Mouse (Mus musculus): ENCODE data around the gene Cdh23. TPM values are rescaled to one million over a fixed set of nuclear protein-coding genes. Genes with fewer than 3 reads are reported as not detected.

The Cdh23 gene
- total and polyA plus RNA-seq, 2 experiments from 2014 or later, result 1.9 to 13.1 TPM

- DNase-seq (no peak), ATAC-seq (no peak)
- H3K36me3 ChIP-seq (ENCODE audit: insufficient read depth), result no peaks in the 10 kb centered on the region
- H3K4me3 ChIP-seq (ENCODE audit: low read depth, low read length), result no peak overlapping the region
- no peak overlapping the region for H3K4me2 ChIP-seq (ENCODE audit: low read depth)
- H3K9me3 ChIP-seq (ENCODE audit: low read length), result no peaks in the 10 kb centered on the region
- TF ChIP-seq CTCF (IDR thresholded peaks at IDR 0.05; ENCODE audit: low read depth), result no peak
- WGBS, result 33% methylated on average over 4 of the region's 4 CpGs
- H3K27ac ChIP-seq (ENCODE audit: low read depth, low read length), result no peak overlapping the region
- H3K4me1 ChIP-seq (ENCODE audit: insufficient read depth), result no peaks in the 10 kb centered on the region
- no peak overlapping the region for H3K9ac ChIP-seq
- no peaks in the 10 kb centered on the region for H3K27me3 ChIP-seq (ENCODE audit: insufficient read depth, low read length)
Observed at GRCm38 (mm10) chr10:60358776-60359175, 337.5 kb downstream of the Cdh23 start.

GRCm38 (mm10) chr10:60357901-60358300, 338.4 kb downstream of the Cdh23 start:
- Histone ChIP-seq H3K27ac (ENCODE audit: low read depth, low read length) (no peak overlapping the region), H3K36me3 (ENCODE audit: insufficient read depth) (no peaks in the 10 kb centered on the region), H3K9ac (no peak overlapping the region), H3K4me3 (ENCODE audit: low read depth, low read length) (no peak overlapping the region), H3K4me1 (ENCODE audit: insufficient read depth) (no peaks in the 10 kb centered on the region), H3K9me3 (ENCODE audit: low read length) (no peaks in the 10 kb centered on the region), H3K4me2 (ENCODE audit: low read depth) (no peak overlapping the region), H3K27me3 (ENCODE audit: insufficient read depth, low read length) (no peaks in the 10 kb centered on the region)
- ATAC-seq, result no peak
- no peak for DNase-seq
- no peak for TF ChIP-seq CTCF (IDR thresholded peaks at IDR 0.05; ENCODE audit: low read depth)
- WGBS, result 95% methylated on average over 14 of the region's 14 CpGs

GRCm38 (mm10) chr10:60357441-60357840, 338.8 kb downstream of the Cdh23 start:
- Histone ChIP-seq H3K4me3 (ENCODE audit: low read depth, low read length) (no peak overlapping the region), H3K9me3 (ENCODE audit: low read length) (no peaks in the 10 kb centered on the region), H3K27me3 (ENCODE audit: insufficient read depth, low read length) (no peaks in the 10 kb centered on the region), H3K27ac (ENCODE audit: low read depth, low read length) (no peak overlapping the region), H3K4me2 (ENCODE audit: low read depth) (no peak overlapping the region), H3K9ac (no peak overlapping the region), H3K36me3 (ENCODE audit: insufficient read depth) (no peaks in the 10 kb centered on the region), H3K4me1 (ENCODE audit: insufficient read depth) (no peaks in the 10 kb centered on the region)
- no peak for TF ChIP-seq CTCF (IDR thresholded peaks at IDR 0.05; ENCODE audit: low read depth)
- 86% methylated on average over 4 of the region's 4 CpGs for WGBS
- DNase-seq (no peak), ATAC-seq (no peak)

- H3K9ac ChIP-seq, result no peak overlapping the region
- 74% methylated on average over 11 of the region's 11 CpGs for WGBS
- H3K4me3 ChIP-seq (ENCODE audit: low read depth, low read length), result no peak overlapping the region
- H3K36me3 ChIP-seq (ENCODE audit: insufficient read depth), result no peaks in the 10 kb centered on the region
- no peaks in the 10 kb centered on the region for H3K4me1 ChIP-seq (ENCODE audit: insufficient read depth)
- H3K27ac ChIP-seq (ENCODE audit: low read depth, low read length), result no peak overlapping the region
- H3K9me3 ChIP-seq (ENCODE audit: low read length), result no peaks in the 10 kb centered on the region
- TF ChIP-seq CTCF (IDR thresholded peaks at IDR 0.05; ENCODE audit: low read depth), result no peak
- DNase-seq (no peak), ATAC-seq (no peak)
- H3K27me3 ChIP-seq (ENCODE audit: insufficient read depth, low read length), result no peaks in the 10 kb centered on the region
- no peak overlapping the region for H3K4me2 ChIP-seq (ENCODE audit: low read depth)
Observed at GRCm38 (mm10) chr10:60354881-60355677, 341.2 kb downstream of the Cdh23 start.

GRCm38 (mm10) chr10:60354003-60354325, 342.3 kb downstream of the Cdh23 start:
- ATAC-seq (no peak), DNase-seq (no peak)
- Histone ChIP-seq H3K27ac (ENCODE audit: low read depth, low read length) (no peak overlapping the region), H3K27me3 (ENCODE audit: insufficient read depth, low read length) (no peaks in the 10 kb centered on the region), H3K9me3 (ENCODE audit: low read length) (no peaks in the 10 kb centered on the region), H3K9ac (no peak overlapping the region), H3K4me1 (ENCODE audit: insufficient read depth) (no peaks in the 10 kb centered on the region), H3K4me2 (ENCODE audit: low read depth) (no peak overlapping the region), H3K36me3 (ENCODE audit: insufficient read depth) (no peaks in the 10 kb centered on the region), H3K4me3 (ENCODE audit: low read depth, low read length) (no peak overlapping the region)
- 93% methylated on average over 4 of the region's 4 CpGs for WGBS
- no peak for TF ChIP-seq CTCF (IDR thresholded peaks at IDR 0.05; ENCODE audit: low read depth)

- DNase-seq, result no peak
- Histone ChIP-seq H3K9ac (no peak overlapping the region), H3K9me3 (ENCODE audit: low read length) (no peaks in the 10 kb centered on the region), H3K4me3 (ENCODE audit: low read depth, low read length) (no peak overlapping the region), H3K27ac (ENCODE audit: low read depth, low read length) (no peak overlapping the region), H3K27me3 (ENCODE audit: insufficient read depth, low read length) (no peaks in the 10 kb centered on the region), H3K4me2 (ENCODE audit: low read depth) (no peak overlapping the region), H3K36me3 (ENCODE audit: insufficient read depth) (no peaks in the 10 kb centered on the region), H3K4me1 (ENCODE audit: insufficient read depth) (no peaks in the 10 kb centered on the region)
- no peak for ATAC-seq
- WGBS, result 52% methylated on average over 5 of the region's 5 CpGs
- TF ChIP-seq CTCF (IDR thresholded peaks at IDR 0.05; ENCODE audit: low read depth), result no peak
Observed at GRCm38 (mm10) chr10:60353241-60354002, 342.9 kb downstream of the Cdh23 start.

GRCm38 (mm10) chr10:60351761-60352455, 344.4 kb downstream of the Cdh23 start:
- Histone ChIP-seq H3K27me3 (ENCODE audit: insufficient read depth, low read length) (no peaks in the 10 kb centered on the region), H3K4me3 (ENCODE audit: low read depth, low read length) (no peak overlapping the region), H3K9ac (no peak overlapping the region), H3K4me1 (ENCODE audit: insufficient read depth) (no peaks in the 10 kb centered on the region), H3K27ac (ENCODE audit: low read depth, low read length) (no peak overlapping the region), H3K4me2 (ENCODE audit: low read depth) (no peak overlapping the region), H3K9me3 (ENCODE audit: low read length) (no peaks in the 10 kb centered on the region), H3K36me3 (ENCODE audit: insufficient read depth) (no peaks in the 10 kb centered on the region)
- no peak for TF ChIP-seq CTCF (IDR thresholded peaks at IDR 0.05; ENCODE audit: low read depth)
- WGBS, result 42% methylated on average over 7 of the region's 7 CpGs
- DNase-seq (no peak), ATAC-seq (peak; percentile 66)

Data from forebrain, postnatal 0 days (tissue).